Mouse (Mus musculus) thymus, adult 2 months (tissue): ENCODE data around the gene Arpc3. TPM values are rescaled to one million over a fixed set of nuclear protein-coding genes. Genes with fewer than 3 reads are reported as not detected.

Source experiments
- DNase-seq: peaks from one replicate; pipeline ENCODE4 v3.0.0; 2021
- H3K27ac ChIP-seq: fragments of 200-500 bp; 2 replicates; pipeline ENCODE4 v1.5.1; 2012; ENCODE audit warnings: low read length, control low read depth; ENCODE audit not compliant: control insufficient read depth, insufficient read depth
- H3K27me3 ChIP-seq: fragments of 200-500 bp; 2 replicates; pipeline ENCODE4 v1.6.1; 2012; ENCODE audit warnings: mild to moderate bottlenecking, low read length, moderate library complexity, mixed read lengths; ENCODE audit not compliant: control insufficient read depth, insufficient read depth
- H3K36me3 ChIP-seq: fragments of 200-500 bp; 2 replicates; pipeline ENCODE4 v1.6.1; 2012; ENCODE audit warnings: mild to moderate bottlenecking, low read length, moderate library complexity; ENCODE audit not compliant: control insufficient read depth, insufficient read depth
- H3K4me1 ChIP-seq: fragments of 200-500 bp; replicated peaks from 2 replicates; pipeline ENCODE4 v1.6.1; 2012; ENCODE audit warnings: low read length; ENCODE audit not compliant: control insufficient read depth, insufficient read depth
- H3K4me3 ChIP-seq: fragments of 200-500 bp; 2 replicates; pipeline ENCODE4 v1.5.1; 2012; ENCODE audit warnings: mild to moderate bottlenecking, low read length, control low read depth, moderate library complexity; ENCODE audit not compliant: control insufficient read depth, insufficient read depth
- CTCF ChIP-seq: fragments of 200-500 bp; IDR thresholded peaks from 2 replicates; pipeline ENCODE4 v1.5.1; 2012; ENCODE audit warnings: mild to moderate bottlenecking, control low read depth, low read length, moderate library complexity, borderline replicate concordance; ENCODE audit not compliant: control insufficient read depth, poor library complexity, insufficient read depth; ENCODE audit errors: extremely low read depth
- POLR2A ChIP-seq: fragments of 200-500 bp; IDR thresholded peaks from 2 replicates; pipeline ENCODE4 v1.6.1; 2012; ENCODE audit warnings: mild to moderate bottlenecking, low read length, control low read depth, moderate library complexity; ENCODE audit not compliant: control insufficient read depth, poor library complexity, insufficient read depth; ENCODE audit errors: extremely low read depth
- WGBS: fragments of 180-500 bp; shearing (Covaris S2); methylation state at CpG from one replicate; pipeline ENCODE4 v1.1.7; 2018; 5-methylcytosine and 5-hydroxymethylcytosine counted together
- polyA plus RNA-seq: library from polyadenylated mRNA; depleted of rRNA; stranded (reverse); fragments of >200 nt; gene quantifications from 2 replicates; pipeline ENCODE4 v1.2.3, GENCODE M21; 2012; rRNA removed

The Arpc3 gene
- 220 and 224 TPM in 2 replicates for polyA plus RNA-seq

- Histone ChIP-seq H3K4me3 (peak within 1 kb of the TSS; percentile 91), H3K27me3 (no peaks in the 10 kb centered on the region), H3K4me1 (peaks cover 15% of the 10 kb centered on the region), H3K27ac (peak within 1 kb of the TSS; percentile 28), H3K36me3 (no peaks in the 10 kb centered on the region)
- TF ChIP-seq POLR2A (peak; percentile 79), CTCF (peak; percentile 86)
- peak; percentile 88 for DNase-seq
- under 1% methylated on average over 39 of the region's 39 CpGs for WGBS
These were observed at the start of gene Arpc3 for GRCm38 (mm10) chr5:122391786-122392180. TSS of gene Arpc3 (plus strand) at chr5:122391878.

GRCm38 (mm10) chr5:122342874-122343273 is 48.8 kb upstream of the Arpc3 start:
- WGBS, result 29% methylated on average over 1 of the region's 1 CpGs

GRCm38 (mm10) chr5:122343768-122344167 is 47.9 kb upstream of the Arpc3 start:
- DNase-seq, result no peak
- H3K4me3 ChIP-seq, result no peak overlapping the region
- H3K36me3 ChIP-seq, result no peaks in the 10 kb centered on the region
- H3K4me1 ChIP-seq, result no peaks in the 10 kb centered on the region
- no peak overlapping the region for H3K27ac ChIP-seq
- TF ChIP-seq POLR2A (no peak), CTCF (no peak)
- WGBS, result 26% methylated on average over 7 of the region's 7 CpGs
- no peaks in the 10 kb centered on the region for H3K27me3 ChIP-seq

More at GRCm38 (mm10) chr5:122342874-122343273, 48.8 kb upstream of the Arpc3 start:
- Histone ChIP-seq H3K27ac (no peak overlapping the region), H3K27me3 (no peaks in the 10 kb centered on the region), H3K36me3 (no peaks in the 10 kb centered on the region), H3K4me1 (no peaks in the 10 kb centered on the region), H3K4me3 (no peak overlapping the region)
- TF ChIP-seq POLR2A (no peak), CTCF (no peak)
- no peak for DNase-seq

DNA sequence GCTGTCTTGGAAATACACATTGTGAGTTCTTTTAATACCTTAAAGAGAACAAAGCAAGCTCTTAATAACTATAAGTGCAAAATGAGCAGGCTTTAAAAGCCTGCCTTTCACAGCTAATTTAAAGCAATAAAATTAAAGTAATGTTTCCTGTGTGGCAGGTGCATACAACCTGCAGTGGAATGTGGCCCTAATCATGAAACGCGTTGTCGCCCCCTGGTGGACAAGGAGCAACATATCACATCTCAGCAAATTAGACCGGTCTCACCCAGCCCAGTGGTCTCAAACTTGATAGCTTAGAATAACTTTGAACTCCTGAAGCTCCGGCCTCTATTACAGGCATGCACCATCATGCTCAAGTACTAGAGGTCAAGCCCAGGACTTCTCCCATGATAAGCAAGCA is 47.4 kb upstream of the Arpc3 start:
- no peaks in the 10 kb centered on the region for H3K27me3 ChIP-seq
- H3K4me1 ChIP-seq, result no peaks in the 10 kb centered on the region
- no peak overlapping the region for H3K4me3 ChIP-seq
- no peaks in the 10 kb centered on the region for H3K36me3 ChIP-seq
- DNase-seq, result peak; percentile 87
- no peak overlapping the region for H3K27ac ChIP-seq
- TF ChIP-seq POLR2A (no peak), CTCF (peak; percentile 44; the same call in 1 of the 2 replicates)
- 5% methylated on average over 5 of the region's 5 CpGs for WGBS

GRCm38 (mm10) chr5:122345777-122346176 is 45.9 kb upstream of the Arpc3 start:
- Histone ChIP-seq H3K27ac (no peak overlapping the region), H3K27me3 (no peaks in the 10 kb centered on the region), H3K36me3 (no peaks in the 10 kb centered on the region), H3K4me1 (no peaks in the 10 kb centered on the region), H3K4me3 (no peak overlapping the region)
- 97% methylated on average over 4 of the region's 4 CpGs for WGBS
- no peak for DNase-seq
- TF ChIP-seq CTCF (no peak), POLR2A (no peak)

DNA sequence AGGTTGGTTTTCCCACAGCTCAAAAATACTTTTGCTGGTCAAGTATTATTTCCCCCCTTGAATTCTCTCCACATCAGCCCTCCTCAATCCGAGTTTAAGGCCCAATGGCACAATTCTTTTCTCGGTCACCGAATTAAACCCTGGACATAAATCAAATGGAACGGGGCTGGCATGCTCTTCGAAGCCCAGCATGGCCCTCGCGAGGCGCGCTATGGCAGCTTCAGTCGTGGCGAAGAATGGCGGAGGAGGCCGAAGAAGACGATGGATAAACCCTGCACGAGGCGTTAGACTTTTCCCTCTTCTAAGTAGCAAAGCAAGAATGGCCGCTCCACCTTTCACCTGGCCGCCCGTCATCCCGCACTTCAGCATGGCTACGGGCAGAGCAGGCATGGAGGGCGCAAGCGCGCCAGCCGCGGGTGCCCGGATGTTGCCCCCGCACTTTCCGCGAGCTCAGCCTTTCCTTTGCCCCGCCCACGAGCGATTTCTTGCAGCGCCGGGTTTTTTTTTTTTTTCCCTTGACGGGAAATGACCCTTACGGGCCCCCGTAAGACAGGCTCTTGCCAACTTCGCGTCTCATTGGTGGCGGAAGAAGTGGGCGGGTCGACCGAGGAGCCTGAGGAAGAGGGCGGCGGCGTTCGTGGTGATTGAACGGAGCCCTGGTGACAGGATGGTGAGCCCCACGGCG is 37.7 kb upstream of the Arpc3 start, which contains the start of the genes Rad9b and Vps29:
Gene Rad9b, minus strand, starts transcription at position 427 of the 685 bp plus-strand sequence.
Gene Vps29, plus strand, starts transcription at position 563 of the 685 bp plus-strand sequence.
- peak; percentile 98 for DNase-seq
- Histone ChIP-seq H3K4me3 (peak within 1 kb of the TSS; percentile 78), H3K27ac (no peak within 1 kb of the TSS), H3K36me3 (no peaks in the 10 kb centered on the region), H3K4me1 (peaks cover 6% of the 10 kb centered on the region), H3K27me3 (no peaks in the 10 kb centered on the region)
- TF ChIP-seq CTCF (peak; percentile 63; the same call in 1 of the 2 replicates), POLR2A (peak; percentile 81)
- WGBS, result under 1% methylated on average over 51 of the region's 51 CpGs
